Mouse (Mus musculus) G1E (cell line): ENCODE measurements around the gene H60c.

Experiments used
- CTCF ChIP-seq: IDR thresholded peaks from 2 replicates; pipeline ENCODE4 v1.5.1; 2012; ENCODE audit warnings: low read depth, low read length, inconsistent platforms, mixed read lengths
- POLR2AphosphoS5 ChIP-seq: IDR thresholded peaks from 2 replicates; pipeline ENCODE4 v1.6.1; 2012; ENCODE audit warnings: low read depth, low read length, inconsistent platforms; ENCODE audit not compliant: insufficient replicate concordance

DNA sequence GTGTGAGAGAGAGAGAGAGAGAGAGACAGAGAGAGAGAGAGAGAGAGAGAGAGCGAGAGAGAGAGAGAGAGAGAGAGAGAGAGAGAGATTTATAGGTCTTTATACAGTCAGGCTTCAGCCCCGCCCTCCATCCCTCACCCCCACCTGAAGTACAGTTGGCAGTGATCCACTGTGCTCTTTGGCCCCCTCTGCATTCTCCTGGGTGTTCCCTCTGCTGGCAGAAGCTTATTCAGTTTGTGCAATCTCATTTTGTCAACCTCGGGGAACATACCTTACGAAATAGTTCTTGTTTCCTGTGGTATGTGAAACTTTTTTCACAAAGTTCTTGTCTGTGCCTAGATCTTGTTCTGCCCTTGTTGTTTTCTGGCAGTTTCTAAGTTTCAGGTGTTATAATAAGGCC lies 3.5 kb upstream of the H60c start:
- TF ChIP-seq CTCF (no peak), POLR2AphosphoS5 (no peak)
